Mouse (Mus musculus): ENCODE results near the gene Ovol2. TPM values are rescaled to one million over a fixed set of nuclear protein-coding genes. Genes with fewer than 3 reads are reported as not detected.

The Ovol2 gene
- polyA plus RNA-seq, 1 experiment from 2014 or later, result 3.0 TPM

DNA sequence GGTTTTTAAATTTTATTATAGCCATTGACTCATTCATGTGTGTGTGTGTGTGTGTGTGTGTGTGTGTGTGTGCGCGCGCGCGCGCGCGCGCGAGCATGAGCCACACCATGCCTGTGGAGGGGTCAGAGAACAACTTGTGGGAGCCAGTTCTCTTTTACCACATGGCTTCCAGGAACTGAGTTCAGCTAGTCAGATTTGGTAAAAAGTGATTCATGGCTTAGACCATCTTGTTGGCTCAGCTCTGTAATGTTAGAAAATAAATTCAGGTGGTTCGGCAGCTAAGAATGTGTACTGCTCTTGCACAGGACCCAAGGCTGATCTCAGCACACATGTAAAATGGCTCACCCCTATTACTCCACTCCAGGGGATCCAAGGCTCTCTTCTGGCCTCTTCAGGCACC is 30.8 kb downstream of the Ovol2 start:
- ATAC-seq (ENCODE audit: low read depth) (no peak), DNase-seq (ENCODE audit: low spot score) (no peak)
- Histone ChIP-seq H3K27ac (replicated peaks; ENCODE audit: low read depth, low read length) (no peak overlapping the region), H3K9ac (ENCODE audit: low read depth, low read length) (no peak overlapping the region), H3K9me3 (ENCODE audit: control insufficient read depth, low read length) (no peaks in the 10 kb centered on the region), H3K27me3 (replicated peaks; ENCODE audit: control insufficient read depth, insufficient read depth, low read length) (no peaks in the 10 kb centered on the region), H3K4me3 (ENCODE audit: low read depth, low read length) (no peak overlapping the region), H3K4me1 (ENCODE audit: control insufficient read depth, insufficient read depth, low read length) (no peaks in the 10 kb centered on the region; the same call in 1 of the 2 replicates), H3K36me3 (ENCODE audit: control insufficient read depth, insufficient read depth, low read length) (no peaks in the 10 kb centered on the region), H3K4me2 (ENCODE audit: low read depth, low read length) (no peak overlapping the region)
- 94% methylated on average over 11 of the region's 11 CpGs for WGBS

DNA sequence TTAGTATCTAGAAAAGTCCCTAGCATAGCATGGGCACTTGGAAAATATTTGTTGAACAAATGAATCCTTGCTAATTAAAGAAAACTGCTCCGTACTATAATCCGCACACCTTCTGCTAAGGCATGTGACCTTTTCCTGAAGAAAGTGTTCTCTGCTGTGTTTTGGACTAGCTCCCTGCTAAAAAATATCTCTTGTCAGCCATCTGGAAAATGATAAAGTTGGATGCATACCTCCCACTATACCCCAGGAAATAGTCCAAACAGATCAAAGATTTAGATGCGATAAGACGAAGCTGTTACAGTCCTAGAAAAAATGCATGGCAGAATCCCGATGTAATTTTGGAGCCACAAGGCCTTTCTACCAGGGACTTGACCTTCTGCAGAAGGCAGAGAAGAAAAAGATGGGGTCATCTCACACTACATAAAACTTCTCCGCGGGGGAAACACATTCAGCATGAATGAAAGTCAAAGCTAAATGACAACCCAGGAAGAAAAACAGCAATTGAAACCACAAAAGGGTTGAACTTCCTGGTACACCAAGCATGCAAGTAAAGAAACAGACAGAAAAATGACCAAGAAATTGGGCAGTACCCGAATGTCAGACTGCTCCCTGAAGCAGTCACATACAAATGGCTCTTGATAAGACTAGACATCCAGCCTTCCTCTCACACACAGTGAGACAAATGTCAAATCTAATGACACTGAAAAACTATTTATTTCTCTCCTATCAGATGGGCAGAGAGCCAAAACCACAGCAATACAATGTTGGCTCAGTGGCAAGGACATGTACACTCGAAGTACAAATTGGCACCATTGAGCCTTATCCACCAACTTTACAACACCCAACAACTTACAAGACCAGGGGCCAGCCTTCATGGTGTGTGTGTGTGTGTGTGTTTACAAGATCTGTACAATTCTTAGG is 31.9 kb downstream of the Ovol2 start:
- Histone ChIP-seq H3K27me3 (replicated peaks; ENCODE audit: control insufficient read depth, insufficient read depth, low read length) (no peaks in the 10 kb centered on the region), H3K36me3 (ENCODE audit: control insufficient read depth, insufficient read depth, low read length) (no peaks in the 10 kb centered on the region), H3K4me2 (ENCODE audit: low read depth, low read length) (no peak overlapping the region), H3K27ac (replicated peaks; ENCODE audit: low read depth, low read length) (no peak overlapping the region), H3K9me3 (ENCODE audit: control insufficient read depth, low read length) (no peaks in the 10 kb centered on the region), H3K4me3 (ENCODE audit: low read depth, low read length) (no peak overlapping the region), H3K4me1 (ENCODE audit: control insufficient read depth, insufficient read depth, low read length) (no peaks in the 10 kb centered on the region; the same call in 1 of the 2 replicates), H3K9ac (ENCODE audit: low read depth, low read length) (no peak overlapping the region)
- no peak for DNase-seq (ENCODE audit: low spot score)
- ATAC-seq (ENCODE audit: low read depth), result no peak
- WGBS, result 61% methylated on average over 9 of the region's 9 CpGs

DNA sequence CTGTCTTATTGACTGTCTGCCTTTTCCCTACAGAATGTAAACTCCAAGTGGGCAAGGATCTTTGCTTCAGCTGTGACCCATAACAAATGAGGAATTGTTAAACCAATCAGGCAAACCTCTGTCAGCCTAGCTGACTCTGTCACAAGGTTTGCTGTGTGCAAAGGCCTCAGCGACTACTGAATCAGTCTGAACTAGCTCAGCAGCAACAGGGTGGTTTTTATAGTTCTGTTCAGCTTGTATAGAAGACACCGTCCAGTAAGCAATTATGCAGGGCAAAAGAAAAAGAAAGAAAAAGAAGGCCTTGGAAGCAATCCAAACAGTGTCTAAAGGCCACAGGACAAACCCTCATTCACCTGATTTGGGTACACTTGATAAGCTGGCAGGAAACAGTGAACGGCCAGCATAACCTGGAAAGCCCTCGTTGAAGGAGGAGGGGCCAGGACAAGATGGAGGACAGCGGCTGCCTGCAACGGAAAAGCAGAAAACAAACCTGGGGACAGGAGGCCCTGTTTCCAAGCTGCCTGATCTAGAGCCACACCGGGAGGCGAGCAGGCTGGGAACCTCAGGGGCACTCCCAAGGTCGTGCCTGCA is 36.7 kb downstream of the Ovol2 start:
- H3K9me3 ChIP-seq (ENCODE audit: control insufficient read depth, low read length), result no peaks in the 10 kb centered on the region
- H3K36me3 ChIP-seq (ENCODE audit: control insufficient read depth, insufficient read depth, low read length), result no peaks in the 10 kb centered on the region
- H3K4me2 ChIP-seq (ENCODE audit: low read depth, low read length), result no peak overlapping the region
- no peak overlapping the region for H3K9ac ChIP-seq (ENCODE audit: low read depth, low read length)
- 70% methylated on average over 9 of the region's 9 CpGs for WGBS
- no peak overlapping the region for H3K4me3 ChIP-seq (ENCODE audit: low read depth, low read length)
- no peaks in the 10 kb centered on the region for H3K27me3 ChIP-seq (replicated peaks; ENCODE audit: control insufficient read depth, insufficient read depth, low read length)
- ATAC-seq (ENCODE audit: low read depth) (no peak), DNase-seq (ENCODE audit: low spot score) (no peak)
- H3K27ac ChIP-seq (replicated peaks; ENCODE audit: low read depth, low read length), result no peak overlapping the region
- H3K4me1 ChIP-seq (ENCODE audit: control insufficient read depth, insufficient read depth, low read length), result no peaks in the 10 kb centered on the region; the same call in 1 of the 2 replicates

DNA sequence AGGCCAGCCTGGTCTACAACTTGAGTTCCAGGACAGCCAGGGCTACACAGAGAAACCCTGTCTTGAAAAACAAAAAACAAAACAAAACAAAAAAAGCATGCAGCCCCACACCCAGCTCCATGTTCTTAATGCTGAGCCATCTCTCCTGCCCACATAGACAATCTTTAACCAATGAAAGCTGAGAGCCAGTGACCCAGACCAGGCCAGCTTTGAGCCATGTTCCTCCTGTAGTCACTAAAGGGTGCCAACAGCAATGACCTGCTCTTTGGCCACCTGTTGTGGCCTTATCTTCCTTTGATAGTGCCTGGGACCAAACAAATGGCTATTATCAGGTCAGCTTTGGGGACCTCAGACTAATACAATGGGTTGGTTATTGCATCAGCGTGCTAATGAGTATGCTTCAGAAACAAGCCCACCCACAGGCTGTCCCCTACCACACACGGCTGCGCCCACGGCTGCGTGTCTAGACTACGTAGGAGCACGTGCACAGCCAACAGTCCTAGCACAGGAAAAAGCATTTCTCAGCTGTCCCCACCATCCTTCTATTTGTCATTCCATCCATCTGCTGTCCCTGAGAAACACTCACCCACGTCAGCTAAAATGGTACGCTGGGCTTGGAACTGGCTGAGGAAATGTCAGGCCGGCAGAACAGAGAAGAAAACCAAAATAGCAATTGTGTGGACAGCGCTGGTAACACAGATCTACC is 40.2 kb downstream of the Ovol2 start:
- Histone ChIP-seq H3K4me3 (ENCODE audit: low read depth, low read length) (no peak overlapping the region), H3K9me3 (ENCODE audit: control insufficient read depth, low read length) (no peaks in the 10 kb centered on the region), H3K4me1 (ENCODE audit: control insufficient read depth, insufficient read depth, low read length) (no peaks in the 10 kb centered on the region), H3K36me3 (ENCODE audit: control insufficient read depth, insufficient read depth, low read length) (no peaks in the 10 kb centered on the region), H3K9ac (ENCODE audit: low read depth, low read length) (no peak overlapping the region), H3K4me2 (ENCODE audit: low read depth, low read length) (no peak overlapping the region), H3K27ac (replicated peaks; ENCODE audit: low read depth, low read length) (no peak overlapping the region), H3K27me3 (replicated peaks; ENCODE audit: control insufficient read depth, insufficient read depth, low read length) (no peaks in the 10 kb centered on the region)
- 84% methylated on average over 11 of the region's 11 CpGs for WGBS
- DNase-seq (ENCODE audit: low spot score) (no peak), ATAC-seq (ENCODE audit: low read depth) (no peak)

DNA sequence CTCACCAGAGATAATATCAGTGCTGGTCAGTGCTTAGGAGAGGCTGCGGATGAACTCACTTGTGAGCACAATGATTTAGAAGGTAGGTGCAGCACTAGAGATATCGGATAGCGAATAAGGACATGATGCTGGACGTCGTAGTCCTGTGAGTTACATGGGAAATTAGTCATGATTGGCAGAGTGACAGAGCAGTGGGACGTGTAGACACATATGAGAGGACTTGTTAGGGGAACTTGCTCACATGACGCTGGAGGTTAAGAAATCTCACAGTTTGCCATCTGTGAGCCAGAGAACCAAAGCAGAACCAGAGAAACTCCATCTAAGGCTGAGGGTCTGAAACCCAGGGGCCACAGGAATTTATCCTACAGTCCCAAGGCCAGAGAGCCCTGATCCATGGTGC is 41.6 kb downstream of the Ovol2 start:
- Histone ChIP-seq H3K9me3 (ENCODE audit: control insufficient read depth, low read length) (no peaks in the 10 kb centered on the region), H3K4me3 (ENCODE audit: low read depth, low read length) (no peak overlapping the region), H3K36me3 (ENCODE audit: control insufficient read depth, insufficient read depth, low read length) (no peaks in the 10 kb centered on the region), H3K4me1 (ENCODE audit: control insufficient read depth, insufficient read depth, low read length) (no peaks in the 10 kb centered on the region), H3K27me3 (replicated peaks; ENCODE audit: control insufficient read depth, insufficient read depth, low read length) (no peaks in the 10 kb centered on the region), H3K27ac (replicated peaks; ENCODE audit: low read depth, low read length) (no peak overlapping the region), H3K4me2 (ENCODE audit: low read depth, low read length) (no peak overlapping the region), H3K9ac (ENCODE audit: low read depth, low read length) (no peak overlapping the region)
- 87% methylated on average over 7 of the region's 7 CpGs for WGBS
- DNase-seq (ENCODE audit: low spot score) (no peak), ATAC-seq (ENCODE audit: low read depth) (no peak)

DNA sequence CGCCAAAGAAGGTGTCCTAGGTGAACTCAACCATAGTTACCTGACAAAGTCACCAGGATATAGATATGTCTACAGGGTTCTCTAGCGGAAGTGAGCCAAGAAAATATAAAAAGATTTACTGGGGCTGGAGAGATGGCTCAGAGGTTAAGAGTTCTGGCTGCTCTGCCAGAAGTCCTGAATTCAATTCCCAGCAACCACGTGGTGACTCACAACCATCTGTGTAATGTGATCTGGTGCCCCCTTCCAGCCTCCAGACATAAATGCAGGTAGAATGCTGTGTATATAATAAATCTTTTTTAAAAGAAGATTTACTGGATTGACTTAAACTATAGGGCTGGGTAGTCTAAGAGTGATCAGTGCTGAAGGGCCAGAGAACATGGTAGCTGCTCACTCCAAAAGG is 50.5 kb downstream of the Ovol2 start:
- 57% methylated on average over 3 of the region's 3 CpGs for WGBS
- no peak for ATAC-seq (ENCODE audit: low read depth)
- H3K4me1 ChIP-seq (ENCODE audit: control insufficient read depth, insufficient read depth, low read length), result no peaks in the 10 kb centered on the region
- H3K4me3 ChIP-seq (ENCODE audit: low read depth, low read length), result no peak overlapping the region
- H3K36me3 ChIP-seq (ENCODE audit: control insufficient read depth, insufficient read depth, low read length), result peaks cover 20% of the 10 kb centered on the region
- no peaks in the 10 kb centered on the region for H3K27me3 ChIP-seq (replicated peaks; ENCODE audit: control insufficient read depth, insufficient read depth, low read length)
- no peak overlapping the region for H3K4me2 ChIP-seq (ENCODE audit: low read depth, low read length)
- no peak for DNase-seq (ENCODE audit: low spot score)
- H3K9ac ChIP-seq (ENCODE audit: low read depth, low read length), result no peak overlapping the region
- H3K27ac ChIP-seq (replicated peaks; ENCODE audit: low read depth, low read length), result no peak overlapping the region
- no peaks in the 10 kb centered on the region for H3K9me3 ChIP-seq (ENCODE audit: control insufficient read depth, low read length)

DNA sequence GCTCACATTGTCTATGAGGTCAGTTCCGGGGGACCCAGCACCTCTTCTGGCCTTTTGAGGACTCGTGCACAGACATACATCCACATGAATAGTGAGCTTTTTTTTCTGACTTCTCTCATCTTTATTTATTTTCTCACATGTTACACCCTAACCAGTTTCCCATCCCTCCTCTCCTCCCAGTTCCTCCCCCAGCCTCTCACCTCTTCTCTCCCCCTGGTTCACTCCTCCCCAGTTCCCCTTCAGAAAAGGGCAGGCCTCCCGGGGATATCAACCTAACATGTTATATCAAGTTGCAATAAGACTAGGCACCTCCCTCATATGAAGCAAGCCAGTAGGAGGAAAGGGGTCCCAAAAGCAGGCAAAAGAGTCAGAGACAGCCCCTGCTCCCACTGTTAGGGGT is 51.4 kb downstream of the Ovol2 start:
- Histone ChIP-seq H3K9me3 (ENCODE audit: control insufficient read depth, low read length) (no peaks in the 10 kb centered on the region), H3K4me2 (ENCODE audit: low read depth, low read length) (no peak overlapping the region), H3K4me3 (ENCODE audit: low read depth, low read length) (no peak overlapping the region), H3K36me3 (ENCODE audit: control insufficient read depth, insufficient read depth, low read length) (peaks cover 23% of the 10 kb centered on the region), H3K27me3 (replicated peaks; ENCODE audit: control insufficient read depth, insufficient read depth, low read length) (no peaks in the 10 kb centered on the region), H3K9ac (ENCODE audit: low read depth, low read length) (no peak overlapping the region), H3K27ac (replicated peaks; ENCODE audit: low read depth, low read length) (no peak overlapping the region), H3K4me1 (ENCODE audit: control insufficient read depth, insufficient read depth, low read length) (no peaks in the 10 kb centered on the region)
- DNase-seq (ENCODE audit: low spot score), result no peak
- 75% methylated on average over 3 of the region's 3 CpGs for WGBS
- ATAC-seq (ENCODE audit: low read depth), result no peak

DNA sequence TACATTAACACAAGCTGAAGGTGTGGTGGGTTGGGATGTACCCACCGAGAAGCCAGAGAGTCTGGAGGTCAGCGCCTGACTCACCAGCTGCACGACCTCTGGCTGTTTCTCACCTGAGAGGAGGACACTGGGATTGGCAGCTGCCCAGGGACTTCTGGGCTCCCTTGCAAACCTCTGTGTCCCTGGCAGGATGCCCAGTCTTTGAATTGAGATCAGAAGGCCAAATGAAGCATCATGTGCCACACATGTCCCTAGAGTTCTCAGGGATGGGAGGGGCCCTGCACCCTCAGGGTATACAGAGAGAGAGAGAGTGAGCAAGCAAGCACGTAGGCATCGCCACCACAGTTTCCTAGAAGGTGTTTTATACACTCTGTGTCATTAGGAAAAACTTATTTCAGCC is 52.2 kb downstream of the Ovol2 start:
- H3K27me3 ChIP-seq (replicated peaks; ENCODE audit: control insufficient read depth, insufficient read depth, low read length), result no peaks in the 10 kb centered on the region
- no peaks in the 10 kb centered on the region for H3K9me3 ChIP-seq (ENCODE audit: control insufficient read depth, low read length)
- no peak; the same call in 1 of the 2 replicates for ATAC-seq (ENCODE audit: low read depth)
- H3K36me3 ChIP-seq (ENCODE audit: control insufficient read depth, insufficient read depth, low read length), result peaks cover 23% of the 10 kb centered on the region
- H3K9ac ChIP-seq (ENCODE audit: low read depth, low read length), result no peak overlapping the region
- WGBS, result 80% methylated on average over 5 of the region's 5 CpGs
- H3K4me2 ChIP-seq (ENCODE audit: low read depth, low read length), result no peak overlapping the region
- H3K27ac ChIP-seq (replicated peaks; ENCODE audit: low read depth, low read length), result no peak overlapping the region
- DNase-seq (ENCODE audit: low spot score), result peak; percentile 50
- no peak overlapping the region for H3K4me3 ChIP-seq (ENCODE audit: low read depth, low read length)
- H3K4me1 ChIP-seq (ENCODE audit: control insufficient read depth, insufficient read depth, low read length), result peaks cover 4% of the 10 kb centered on the region; the same call in 1 of the 2 replicates
